Mouse (Mus musculus) layer of hippocampus, adult 18-20 months (tissue): ENCODE results near the gene Vmn1r21. TPM values are rescaled to one million over a fixed set of nuclear protein-coding genes. Genes with fewer than 3 reads are reported as not detected.

Source experiments
- total RNA-seq, 2 experiments: library from RNA; stranded (reverse); gene quantifications; 2 replicates each; pipeline ENCODE4 v1.2.3; 2021

Vmn1r21 gene
- total RNA-seq, 2 experiments from 2014 or later = not detected

Other genes starting within 250 kb of the Vmn1r21 start
- 1 to 10 TPM; 7.8 to 9.2 TPM for gene Pyurf, start 158.3 kb downstream of the Vmn1r21 start, total RNA-seq
- 10 to 100 TPM; 79.8 to 83.1 TPM for gene Lancl2, start 147.8 kb downstream of the Vmn1r21 start, total RNA-seq
- 10 to 100 TPM; 67.7 to 68.9 TPM for gene Vopp1, start 25.2 kb downstream of the Vmn1r21 start, total RNA-seq
- not detected for gene Vmn1r22, start 57.7 kb upstream of the Vmn1r21 start, total RNA-seq
- gene Vmn1r23, start 76.5 kb upstream of the Vmn1r21 start, total RNA-seq = not detected
- gene Vmn1r24, start 111.2 kb upstream of the Vmn1r21 start, total RNA-seq = not detected
- gene Vmn1r25, start 130.5 kb upstream of the Vmn1r21 start, total RNA-seq = not detected
- gene Vmn1r26, start 164.8 kb upstream of the Vmn1r21 start, total RNA-seq = not detected